Mouse (Mus musculus): ENCODE measurements around the gene 1700020L24Rik.

GRCm38 (mm10) chr11:83426964-83427363 lies 10.5 kb upstream of the 1700020L24Rik start:
- TF ChIP-seq CTCF (conservative IDR thresholded peaks at IDR 0.05; ENCODE audit: insufficient read depth, insufficient read length, low read depth, low read length): no peak
- TF ChIP-seq POLR2A (IDR thresholded peaks at IDR 0.05; ENCODE audit: low read depth, low read length): no peak
